Mouse (Mus musculus) myocyte (in vitro differentiated cells): ENCODE measurements at regions not wholly inside any gene's neighbourhood (a gene's known extent, or its start where the extent isn't known, plus 50 kb on each side); places are given as distances from the start of the nearest gene placed in this dataset.

Source experiments
- CEBPB ChIP-seq: IDR thresholded peaks from 2 replicates; pipeline ENCODE4 v1.6.1; 2011; ENCODE audit warnings: mild to moderate bottlenecking, moderate library complexity; ENCODE audit not compliant: poor library complexity, insufficient read depth, severe bottlenecking
- E2F4 ChIP-seq: IDR thresholded peaks from one replicate; pipeline ENCODE4 v1.6.1; 2011; ENCODE audit warnings: mild to moderate bottlenecking, control low read depth, moderate library complexity; ENCODE audit not compliant: insufficient read depth
- MYOD1 ChIP-seq, 3 experiments: IDR thresholded peaks; one replicate each; pipeline ENCODE4 v1.6.1; 2011; ENCODE audit warnings: control low read depth in 2 of 3, low read depth in 2 of 3, mild to moderate bottlenecking in 2 of 3, moderate library complexity in 1 of 3; ENCODE audit not compliant: insufficient read length in 2 of 3, control insufficient read depth in 1 of 3
- POLR2A ChIP-seq: IDR thresholded peaks from one replicate; pipeline ENCODE4 v1.6.1; 2011; ENCODE audit warnings: low read depth, mild to moderate bottlenecking, control low read depth, moderate library complexity; ENCODE audit not compliant: insufficient read length
- POLR2AphosphoS2 ChIP-seq: IDR thresholded peaks from one replicate; pipeline ENCODE4 v1.6.1; 2011; ENCODE audit warnings: low read depth, control low read depth; ENCODE audit not compliant: insufficient read length
- REST ChIP-seq: IDR thresholded peaks from one replicate; pipeline ENCODE4 v1.6.1; 2011; ENCODE audit warnings: mild to moderate bottlenecking, control low read depth, moderate library complexity; ENCODE audit not compliant: insufficient read depth, insufficient read length
- USF1 ChIP-seq: IDR thresholded peaks from one replicate; pipeline ENCODE4 v1.6.1; 2011; ENCODE audit warnings: low read depth, mild to moderate bottlenecking, control low read depth, moderate library complexity

- no peak for TF ChIP-seq POLR2AphosphoS2
- TF ChIP-seq REST = no peak
- no peak for TF ChIP-seq POLR2A
- TF ChIP-seq MYOD1 (IDR thresholded peaks at IDR 0.05; ENCODE audit: control insufficient read depth in 1 of 3, insufficient read length in 2 of 3, low read depth in 2 of 3) = no peak
- TF ChIP-seq CEBPB = no peak
- TF ChIP-seq USF1 = no peak
- no peak for TF ChIP-seq E2F4
These were observed 339.6 kb upstream of the Rag2 start for GRCm38 (mm10) chr2:101284886-101285285.
